Mouse (Mus musculus) cerebellum, adult 8-10 months (tissue): ENCODE data around the gene Rfxank.

Experiments used
- DNase-seq: peaks from one replicate; pipeline ENCODE4 v3.0.0; 2022

Rfxank gene

DNA sequence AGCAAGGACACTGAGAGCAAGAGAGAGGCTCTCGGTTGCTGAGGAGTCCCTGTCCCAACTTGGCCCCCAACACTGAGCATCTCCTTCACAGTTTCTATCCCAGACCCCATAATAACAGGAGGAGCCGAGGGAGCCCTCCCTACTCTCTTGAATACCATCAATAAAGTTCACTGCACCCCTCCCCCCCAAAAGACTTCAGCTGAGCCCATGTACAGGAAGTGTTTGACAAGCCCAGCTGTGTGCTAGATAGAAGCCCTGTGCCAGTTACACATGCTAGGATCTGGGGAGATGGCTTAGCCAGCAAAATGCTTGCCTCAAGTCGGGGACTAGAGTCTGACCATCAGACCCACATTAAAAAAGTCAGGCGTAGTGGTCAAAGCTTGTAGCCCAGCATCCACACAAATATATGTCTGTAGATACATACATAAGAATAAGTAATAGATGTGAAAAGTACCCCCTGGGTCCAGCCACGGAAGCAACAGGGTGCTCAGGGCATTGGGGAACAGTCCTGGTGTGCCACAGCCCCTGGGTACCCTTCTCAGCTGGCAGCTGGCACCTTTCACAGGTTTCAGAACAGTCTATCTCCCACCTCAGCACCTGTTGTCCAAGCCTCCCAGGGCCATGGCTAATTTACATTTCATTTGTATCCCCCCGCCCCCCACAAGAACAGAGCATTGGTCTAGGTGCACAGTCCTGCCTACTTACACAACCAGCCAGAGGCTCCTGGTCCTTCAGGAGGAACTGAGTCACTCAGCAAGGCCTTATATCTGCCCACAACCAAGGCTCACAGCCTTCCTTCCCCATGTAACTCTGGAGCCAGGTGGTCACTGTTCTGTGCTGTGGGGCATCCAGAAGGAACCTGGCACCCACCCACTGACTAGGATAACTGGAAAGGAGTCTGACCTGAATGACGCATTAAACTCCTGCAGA, 9.0 kb upstream of the Rfxank start:
- no peak for DNase-seq

DNA sequence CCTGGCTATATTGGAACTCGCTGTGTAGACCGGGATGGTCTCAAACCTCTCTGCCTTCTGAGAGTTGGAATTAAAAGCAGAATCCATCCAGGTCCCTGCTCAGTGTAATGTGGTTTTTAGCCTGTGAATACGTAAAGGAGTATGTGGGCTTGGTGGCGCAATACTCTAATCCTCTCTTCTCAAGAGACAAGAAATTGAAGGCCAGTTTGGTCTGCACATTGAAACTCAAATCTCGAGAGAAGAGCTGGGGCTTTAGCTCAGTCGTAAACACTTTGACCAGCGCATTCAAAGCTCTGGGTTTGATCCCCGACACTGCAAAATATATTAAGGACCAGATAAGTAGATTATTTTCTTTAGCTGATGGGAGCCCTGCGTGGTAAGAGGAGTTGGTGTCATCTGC, 1.0 kb upstream of the Rfxank start:
- DNase-seq = no peak

DNA sequence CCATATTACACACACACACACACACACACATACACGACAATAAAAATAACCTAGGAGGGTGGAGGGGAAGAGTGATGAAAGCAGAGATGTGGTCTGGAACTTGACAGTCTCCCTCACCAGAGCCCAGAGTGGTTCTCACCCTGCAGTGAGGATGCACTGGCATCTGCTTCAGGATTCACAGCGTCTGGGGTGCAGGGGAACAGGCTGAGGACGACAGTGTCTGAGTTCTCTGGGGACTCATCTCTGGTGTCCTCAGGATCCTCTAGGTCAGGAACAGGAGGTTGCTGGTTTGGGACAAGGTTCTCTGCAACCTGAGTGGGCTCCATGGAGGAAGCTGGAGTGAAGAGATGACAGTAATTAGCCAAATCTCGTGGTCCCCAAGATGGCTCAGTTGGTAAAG, 1.1 kb downstream of the Rfxank start:
- DNase-seq = no peak

DNA sequence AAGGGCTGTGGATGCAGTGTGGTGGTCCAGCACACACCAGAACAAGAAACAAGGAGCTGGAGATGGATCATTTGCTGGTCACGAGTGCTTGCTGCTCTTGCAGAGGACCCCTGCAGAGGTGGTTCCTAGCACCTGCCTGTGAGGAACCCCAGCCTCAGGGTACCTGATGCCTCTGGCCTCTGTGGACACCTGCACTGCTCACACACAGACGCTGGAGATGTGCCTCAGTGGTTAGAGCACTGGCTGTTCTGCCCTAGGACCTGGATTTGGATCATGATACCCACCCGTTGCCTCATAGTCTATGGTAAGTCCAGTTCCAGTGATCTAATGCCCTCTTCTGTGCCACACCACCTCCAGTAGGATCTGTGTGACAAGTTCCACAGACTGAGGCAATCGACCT, 2.4 kb downstream of the Rfxank start:
- no peak for DNase-seq

DNA sequence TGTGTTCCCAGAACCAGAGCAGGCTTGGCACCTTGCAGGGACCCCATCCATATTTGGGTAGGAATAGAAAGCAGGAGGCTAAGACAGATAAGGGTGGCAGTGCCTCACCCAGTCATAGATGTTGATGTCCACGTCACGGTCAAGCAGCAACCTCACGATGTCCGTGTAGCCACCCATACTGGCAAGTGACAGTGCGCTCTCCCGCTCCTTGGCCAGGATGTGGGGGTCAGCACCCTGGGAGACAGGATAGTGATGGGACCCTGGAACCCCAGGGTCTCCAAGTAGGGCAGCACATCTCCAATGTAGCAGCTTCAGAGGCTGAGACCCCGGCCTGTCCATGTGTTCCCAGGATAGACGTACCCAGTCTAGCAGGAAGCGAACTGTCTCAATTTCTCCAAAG, 4.0 kb downstream of the Rfxank start:
- DNase-seq = no peak

DNA sequence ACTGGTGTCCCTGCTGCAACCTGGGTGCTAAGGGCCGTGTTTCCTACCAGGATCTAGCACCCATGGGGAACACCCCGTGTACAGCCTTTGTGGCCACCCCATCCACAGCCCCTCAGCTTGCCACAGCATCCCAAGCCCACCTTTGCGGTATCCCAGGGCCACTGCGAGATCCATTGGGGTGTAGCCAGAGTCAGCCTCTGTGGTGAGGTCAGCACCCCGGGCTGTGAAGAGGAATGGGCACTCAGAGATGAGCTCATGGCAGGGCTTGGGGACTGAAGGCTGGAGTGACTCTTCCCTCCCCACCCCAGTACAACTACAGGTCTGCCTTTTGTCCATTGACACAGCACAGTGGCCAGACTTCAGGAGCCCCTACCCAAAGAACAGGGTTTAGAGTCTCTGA, 4.9 kb downstream of the Rfxank start:
- no peak for DNase-seq

DNA sequence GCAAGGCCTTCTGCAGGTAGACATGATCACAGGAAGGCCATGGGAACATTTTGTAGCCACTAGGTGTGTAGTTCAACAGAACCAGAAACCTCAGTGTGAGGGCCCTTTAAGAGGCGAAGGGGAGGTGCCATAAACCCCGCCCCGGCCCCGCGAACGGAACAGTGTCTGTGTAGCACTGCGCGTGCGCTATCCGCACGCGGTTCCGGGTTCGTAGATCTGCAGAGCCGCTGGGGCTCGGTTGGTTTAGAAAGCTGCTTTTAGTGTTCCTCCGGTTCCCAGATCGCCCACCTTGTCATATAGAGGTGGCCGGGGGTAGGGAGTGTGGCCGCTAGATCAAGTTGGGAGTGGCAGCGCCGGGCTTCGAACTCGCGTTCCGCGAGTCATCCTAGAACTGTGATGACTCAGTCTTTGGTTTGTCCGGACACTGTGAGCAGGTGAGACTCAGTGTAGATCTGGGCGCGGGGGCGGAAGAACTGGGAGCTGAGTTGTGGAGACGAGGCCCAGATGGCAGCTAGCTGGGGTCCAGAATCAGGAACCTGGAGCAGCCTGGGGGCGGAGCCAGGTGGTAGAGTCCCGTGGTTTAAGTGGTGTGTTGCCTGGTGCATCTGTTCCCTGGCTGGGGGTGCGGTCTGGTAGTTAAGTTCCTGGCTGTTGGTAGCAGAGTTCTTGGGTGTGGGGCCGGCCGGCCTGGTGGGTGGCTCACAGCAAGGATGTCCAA, 7.6 kb downstream of the Rfxank start, which contains the start of gene Nr2c2ap:
Gene Nr2c2ap, plus strand, starts transcription at position 168 of the 718 bp plus-strand sequence.
- DNase-seq = peak; percentile 79

DNA sequence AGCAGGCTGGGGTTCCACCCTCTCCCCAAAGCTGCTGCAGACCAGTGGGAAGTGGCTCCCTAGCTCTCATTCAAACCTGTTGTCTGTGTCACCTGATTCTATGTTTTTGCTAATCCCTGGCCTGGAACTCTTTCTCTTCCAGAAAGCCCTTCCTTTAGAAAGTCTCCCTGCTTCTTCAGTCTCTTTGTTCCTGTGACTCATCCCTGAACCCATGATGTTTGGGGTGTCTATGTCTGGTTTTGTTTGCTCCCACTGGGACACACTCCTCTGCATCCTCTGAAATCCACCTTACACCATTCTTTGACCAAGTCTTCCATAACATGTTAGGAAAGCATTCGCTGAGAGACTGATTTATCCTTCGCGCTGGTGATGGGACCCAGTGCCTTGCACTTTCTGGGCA, 8.9 kb downstream of the Rfxank start:
- DNase-seq = no peak

DNA sequence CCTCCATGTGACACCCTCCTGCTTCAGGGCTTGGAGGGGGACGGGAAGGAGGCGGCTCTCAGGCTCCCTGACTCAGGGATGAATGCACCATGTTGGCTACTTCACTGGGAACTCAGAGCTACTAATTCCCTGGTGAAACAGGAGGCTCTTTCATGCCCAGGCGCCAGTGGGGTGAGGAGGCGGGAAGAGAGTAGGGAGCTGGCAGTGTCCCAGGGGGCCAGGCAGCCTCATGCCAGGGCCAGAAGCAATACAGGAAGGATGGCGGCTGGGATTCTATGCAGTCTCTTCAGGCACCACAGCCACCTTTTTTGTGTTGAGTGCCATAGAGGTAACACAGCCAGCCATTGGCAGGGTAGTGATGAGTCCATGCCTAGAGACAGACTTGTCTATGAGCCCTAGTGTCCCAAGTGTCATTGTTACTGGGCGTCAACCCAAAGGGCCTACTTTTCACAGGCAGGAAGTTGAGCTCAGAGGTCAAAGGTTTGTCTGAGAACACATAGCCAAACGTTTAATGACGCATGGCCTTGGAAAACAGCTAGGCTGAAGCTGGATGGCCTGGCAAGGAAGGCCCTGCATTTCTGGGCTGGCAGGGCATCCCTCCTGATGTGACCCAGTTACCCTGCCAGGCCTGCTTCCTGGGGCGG, 9.5 kb downstream of the Rfxank start:
- DNase-seq = peak; percentile 44

DNA sequence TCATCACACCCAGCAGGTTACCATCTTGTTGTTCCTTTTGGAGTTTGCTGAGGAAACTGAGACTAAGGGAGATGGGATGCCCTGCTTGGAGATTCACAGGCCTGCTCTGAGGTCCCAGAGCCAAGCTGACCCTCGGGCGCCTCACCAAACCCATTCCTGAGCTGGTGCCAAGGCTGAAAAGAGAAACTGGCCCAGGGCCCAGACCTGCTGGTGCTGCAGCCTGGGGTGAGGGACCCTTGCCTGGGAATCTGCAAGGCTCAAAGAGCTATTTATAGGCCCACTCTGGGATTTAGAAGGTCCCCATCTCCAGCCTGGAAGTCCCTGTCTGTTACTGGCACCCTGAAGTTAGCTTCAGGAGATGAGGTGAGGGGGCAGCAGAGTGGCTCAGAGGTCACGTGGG, 10.5 kb downstream of the Rfxank start:
- no peak for DNase-seq

DNA sequence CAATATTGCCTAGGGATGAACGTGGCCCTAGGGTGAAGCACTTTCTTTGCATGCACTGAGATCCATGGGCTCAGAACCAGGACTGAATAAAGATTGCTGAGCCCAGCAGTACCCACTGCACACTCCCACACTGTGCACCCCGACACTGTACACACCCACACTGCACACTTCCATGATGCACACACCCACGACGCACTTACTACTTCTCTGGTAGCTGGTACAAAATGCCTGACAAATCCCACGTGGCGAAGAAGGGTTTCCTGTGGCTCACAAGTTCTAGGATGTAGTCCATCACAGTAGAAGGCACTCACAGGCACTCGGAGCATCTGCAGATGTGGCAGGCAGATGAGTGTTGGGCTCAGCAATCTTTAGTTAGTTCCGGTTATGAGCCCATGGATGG, 14.0 kb downstream of the Rfxank start:
- DNase-seq = no peak

DNA sequence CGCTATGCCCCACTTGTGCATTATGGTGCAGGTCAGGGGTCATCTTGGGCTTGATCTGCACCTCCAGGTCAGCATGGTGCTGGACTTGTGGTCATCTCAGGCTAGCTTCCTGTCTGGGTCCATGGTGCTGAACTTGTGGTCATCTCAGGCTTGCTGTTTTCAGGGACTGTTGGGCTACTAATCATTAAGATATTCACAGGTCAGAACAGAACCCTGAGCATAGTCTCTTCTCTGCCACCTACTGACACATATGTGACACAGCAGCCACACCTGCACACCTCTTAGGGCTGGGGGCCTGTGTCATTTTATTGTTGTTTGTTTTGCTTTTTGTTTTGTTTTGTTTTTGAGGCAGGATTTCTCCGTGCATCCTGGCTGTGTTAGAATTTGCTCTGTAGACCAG, 16.1 kb downstream of the Rfxank start:
- DNase-seq = no peak

DNA sequence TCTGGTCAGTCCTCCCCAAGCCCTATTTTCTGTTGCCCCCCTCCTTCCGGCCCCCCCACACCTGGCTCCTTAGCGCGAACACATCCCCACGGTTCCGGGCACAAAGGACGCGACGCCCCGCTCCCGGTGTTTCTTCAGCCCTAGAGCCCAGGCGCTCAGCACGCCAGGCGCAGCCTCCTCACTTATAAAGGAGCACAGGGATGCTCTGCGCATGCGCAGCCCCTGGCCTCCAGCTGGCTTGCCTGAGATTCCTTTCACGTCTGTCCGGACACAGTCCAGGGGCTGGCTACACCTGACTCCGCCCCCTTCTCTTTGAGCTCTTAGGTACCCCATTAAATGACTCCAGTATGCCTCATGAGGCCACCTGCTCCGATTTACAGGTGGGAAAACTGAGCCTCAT, 18.3 kb downstream of the Rfxank start, which contains the start of gene Ncan:
Gene Ncan, minus strand, starts transcription at position 207 of the 400 bp plus-strand sequence.
- peak; percentile 86 for DNase-seq

DNA sequence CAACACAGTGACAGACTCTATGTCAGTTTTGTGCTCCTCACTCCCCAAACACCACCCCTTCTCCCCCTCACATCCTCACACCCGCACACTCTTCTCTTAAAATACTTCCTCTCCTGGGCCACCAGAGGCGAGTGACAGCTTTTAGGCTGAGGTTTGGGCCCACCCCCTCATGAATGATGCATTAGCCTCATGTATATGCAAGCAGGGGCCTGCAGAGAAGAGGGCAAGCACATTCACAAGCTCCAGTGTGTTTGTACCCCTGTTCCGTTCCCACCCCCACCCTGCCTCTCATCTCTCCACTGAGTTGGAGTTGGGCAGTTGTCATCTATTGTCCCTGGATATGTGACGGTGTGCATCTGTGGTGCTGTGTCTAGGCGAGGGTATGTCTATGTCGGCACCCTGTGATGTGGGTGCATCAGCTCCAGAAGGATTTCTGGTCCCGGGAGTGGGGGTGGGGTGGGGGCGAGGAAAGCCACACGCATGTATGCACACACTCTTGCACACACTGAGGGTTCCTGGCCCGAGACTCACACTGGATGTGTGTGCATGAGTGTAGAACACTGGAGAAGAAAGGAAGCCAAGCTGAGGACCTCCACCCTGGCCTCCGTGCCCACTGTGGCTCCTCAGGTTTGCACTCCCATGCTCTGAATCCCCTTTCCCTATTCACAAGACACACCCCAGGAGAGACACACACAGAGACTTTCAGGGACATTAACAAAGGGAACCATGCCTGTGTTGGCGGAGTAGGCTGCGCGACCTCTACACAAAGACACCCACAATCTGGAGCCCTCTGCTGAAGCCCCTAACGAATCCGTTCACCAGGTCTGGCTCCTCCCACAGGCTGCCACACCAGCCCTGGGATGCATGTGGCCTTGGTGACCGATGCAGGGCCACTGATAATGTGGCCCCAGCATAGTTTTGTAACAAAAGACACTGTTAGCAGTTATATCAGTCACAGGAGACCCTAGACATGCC, 19.9 kb downstream of the Rfxank start:
- no peak for DNase-seq

DNA sequence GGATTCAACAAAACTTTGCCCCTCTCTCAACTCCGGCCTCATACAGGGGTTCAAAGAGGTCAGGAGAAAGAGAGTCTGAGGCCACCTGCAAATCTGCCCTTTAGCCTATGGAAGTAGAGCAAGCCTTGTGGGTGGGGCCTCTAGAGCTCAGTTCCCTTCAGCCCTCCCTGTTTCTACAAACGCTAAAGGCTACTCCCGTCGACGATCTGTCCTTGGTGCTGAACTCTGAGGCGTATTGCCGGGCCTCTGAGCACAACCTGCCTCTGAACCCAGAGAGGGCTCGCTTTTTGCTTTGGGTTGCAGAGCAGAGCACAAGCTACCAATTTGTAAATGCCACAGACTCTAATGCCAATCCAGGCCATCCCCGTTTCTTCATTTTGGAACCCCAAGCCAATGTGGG, 21.3 kb downstream of the Rfxank start:
- DNase-seq = no peak

DNA sequence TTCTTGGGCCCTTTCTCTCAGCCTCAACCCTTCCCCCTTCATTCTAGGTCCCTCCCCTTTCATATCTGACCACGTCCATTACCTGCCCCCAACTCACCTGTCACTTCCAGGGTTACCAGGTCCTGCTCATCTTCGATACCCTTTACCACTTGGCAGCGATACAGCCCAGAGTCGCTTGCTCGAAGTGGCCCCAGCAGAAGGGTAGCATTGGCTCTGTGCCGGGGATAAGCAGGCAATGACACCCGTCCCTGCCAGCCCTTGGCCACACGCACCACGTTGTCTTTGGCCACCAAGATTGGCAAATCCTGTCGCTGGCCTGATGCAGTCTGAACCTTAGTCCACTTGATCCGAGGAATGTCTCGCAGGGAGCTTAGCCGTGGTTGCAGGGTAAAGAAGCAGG, 24.1 kb downstream of the Rfxank start:
- DNase-seq = no peak

DNA sequence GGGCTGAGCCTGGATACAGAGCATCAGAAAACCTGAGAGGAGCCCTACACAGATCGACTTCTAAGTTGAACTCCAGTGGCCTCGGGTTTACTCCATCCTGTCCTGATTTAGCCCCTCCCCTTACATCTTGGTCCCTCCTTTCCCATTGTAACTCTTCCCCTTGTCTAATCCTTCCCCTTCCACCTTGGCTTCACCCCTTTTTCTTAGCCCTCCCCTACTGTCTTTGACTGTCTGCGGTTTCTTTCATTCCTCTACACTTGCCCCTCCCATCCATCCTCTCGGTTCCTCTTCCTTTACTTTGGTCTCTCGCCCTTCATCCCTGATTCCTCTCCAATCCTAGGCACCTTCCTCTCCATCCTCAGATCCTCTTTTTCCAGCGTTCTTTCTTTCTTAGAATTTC, 24.5 kb downstream of the Rfxank start:
- DNase-seq = no peak

DNA sequence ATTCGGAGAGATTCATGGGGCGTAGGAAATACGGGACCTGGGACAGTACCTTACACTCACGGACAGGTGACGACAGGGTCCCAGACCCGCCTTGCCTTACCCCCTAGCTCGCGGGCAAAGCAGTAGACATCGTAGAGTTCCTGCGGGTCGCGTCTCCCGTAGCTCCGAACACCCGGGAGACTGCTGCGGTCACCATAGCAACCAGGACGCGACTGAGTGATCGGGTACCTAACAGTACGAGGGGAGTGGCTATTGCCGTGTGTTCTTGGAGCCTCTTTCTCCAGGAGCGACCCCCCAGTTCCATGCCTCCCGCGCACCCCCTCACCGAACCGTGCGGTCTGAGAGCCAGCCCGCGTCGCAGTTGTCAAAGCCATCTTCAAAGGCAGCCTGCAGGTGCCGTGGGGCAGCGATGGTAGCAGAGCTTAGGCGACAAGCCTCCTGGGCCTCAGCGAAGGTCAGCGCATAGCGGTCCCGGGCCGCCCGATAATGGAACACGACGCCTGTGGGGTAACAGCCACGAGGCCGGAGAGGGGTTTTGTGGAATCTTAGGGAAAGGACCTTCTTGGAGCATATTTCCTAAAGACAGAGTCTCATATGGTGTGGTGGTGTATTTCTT, 26.4 kb downstream of the Rfxank start:
- no peak for DNase-seq

DNA sequence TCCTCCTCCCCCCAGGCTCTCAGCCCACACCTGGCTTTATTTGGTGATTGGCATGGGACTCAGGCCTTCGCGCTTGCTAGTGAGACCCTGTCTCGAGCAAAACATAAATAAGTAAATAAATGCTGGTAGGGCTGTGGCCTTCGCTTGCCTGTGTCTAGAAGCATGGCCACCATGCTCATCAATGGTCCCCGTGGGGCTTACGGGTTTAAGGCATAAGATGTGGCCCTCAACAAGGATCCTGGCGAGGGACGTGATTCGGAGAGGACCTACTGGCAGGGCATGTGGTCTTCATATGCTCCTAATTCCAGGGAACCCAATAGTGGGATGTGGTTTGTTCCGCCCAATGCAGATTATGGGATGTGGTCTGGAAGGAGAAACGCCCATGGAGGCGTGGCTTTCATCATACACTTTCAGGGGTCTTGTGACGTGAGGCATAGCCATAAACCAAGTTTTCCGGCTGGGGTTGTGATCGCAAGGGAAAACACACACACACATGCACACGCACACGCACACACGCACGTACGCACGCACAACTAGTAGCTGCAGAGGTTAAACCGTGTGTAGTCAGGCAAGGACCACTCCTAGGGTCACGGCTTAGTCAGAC, 27.7 kb downstream of the Rfxank start:
- no peak for DNase-seq

DNA sequence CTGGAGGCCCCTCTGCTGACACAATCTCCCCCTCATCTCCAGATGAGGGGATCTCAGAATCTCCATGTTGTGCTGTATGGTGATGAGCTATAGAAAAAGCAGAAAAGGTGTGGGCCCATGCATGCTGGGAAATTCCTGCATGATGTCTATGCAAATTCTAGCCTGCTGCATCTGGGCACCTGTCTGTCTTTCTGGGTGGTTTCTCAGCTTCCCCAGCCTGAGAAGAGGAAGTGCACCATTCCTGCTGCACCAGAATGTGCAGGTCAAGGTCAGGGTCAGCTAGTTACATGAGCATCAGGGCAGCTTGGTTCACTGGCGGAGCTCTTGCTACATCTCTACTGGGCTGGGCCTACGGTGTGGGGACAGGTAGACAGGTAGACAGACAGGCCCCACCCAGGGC, 28.5 kb downstream of the Rfxank start:
- no peak for DNase-seq

DNA sequence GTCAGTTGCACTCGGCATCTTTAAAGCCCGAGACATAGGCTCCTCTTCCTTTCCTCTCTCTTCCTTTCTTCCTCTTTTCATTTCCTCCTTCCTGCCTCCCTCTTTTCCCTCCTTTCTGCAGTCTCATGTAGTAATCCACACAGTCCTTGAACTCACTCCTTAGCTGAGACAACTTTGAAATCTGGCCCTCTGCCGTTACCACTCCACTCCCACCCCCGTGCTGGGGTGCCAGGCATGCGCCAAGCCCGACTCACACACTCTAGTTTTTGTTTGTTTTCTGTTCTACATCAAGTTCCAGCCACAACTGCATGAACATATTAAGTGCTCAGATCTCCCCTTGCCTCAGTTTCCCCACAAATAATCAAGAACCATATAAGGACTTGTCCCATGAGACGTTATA, 34.0 kb downstream of the Rfxank start:
- DNase-seq = no peak

DNA sequence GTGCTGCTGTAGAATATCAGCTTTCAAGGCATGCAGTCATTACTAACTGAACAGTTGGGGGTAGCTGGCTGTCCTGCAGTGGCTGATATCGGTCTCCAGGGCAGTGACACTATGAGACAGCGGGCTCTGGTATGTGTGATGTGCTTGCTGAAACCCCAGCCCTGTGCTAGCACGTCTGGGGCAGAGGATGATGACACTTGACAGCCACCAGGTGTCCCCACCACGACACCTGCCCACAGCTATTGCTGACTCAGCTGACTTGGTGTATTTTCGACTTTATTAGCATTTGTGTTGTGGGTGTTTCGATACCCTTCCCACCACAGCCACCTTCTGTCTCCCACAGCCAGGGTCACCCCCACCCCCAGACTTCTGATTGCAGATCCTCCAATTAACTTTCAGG, 34.4 kb downstream of the Rfxank start:
- DNase-seq = peak; percentile 45
